Mouse (Mus musculus) C2C12 (cell line): Measurements from ENCODE around the gene Trpm4.

ENCODE experiments used
- CEBPB ChIP-seq: IDR thresholded peaks from one replicate; pipeline ENCODE4 v1.6.1; 2011; ENCODE audit warnings: low read depth, mild to moderate bottlenecking, control low read depth, moderate library complexity
- CTCF ChIP-seq: IDR thresholded peaks from one replicate; pipeline ENCODE4 v1.5.1; 2011; ENCODE audit not compliant: control insufficient read depth, insufficient read depth, insufficient read length
- FOSL1 ChIP-seq: IDR thresholded peaks from one replicate; pipeline ENCODE4 v1.8.0; 2011; ENCODE audit warnings: mild to moderate bottlenecking, low read length; ENCODE audit not compliant: poor library complexity, insufficient read depth, severe bottlenecking
- MAX ChIP-seq: IDR thresholded peaks from one replicate; pipeline ENCODE4 v1.6.1; 2011; ENCODE audit warnings: mild to moderate bottlenecking, control low read depth
- MYOD1 ChIP-seq: IDR thresholded peaks from one replicate; pipeline ENCODE4 v1.6.1; 2011; ENCODE audit warnings: low read depth; ENCODE audit not compliant: control insufficient read depth, insufficient read length
- MYOG ChIP-seq: IDR thresholded peaks from one replicate; pipeline ENCODE4 v1.6.1; 2011; ENCODE audit not compliant: control insufficient read depth, insufficient read length; ENCODE audit errors: extremely low read depth
- USF1 ChIP-seq: IDR thresholded peaks from one replicate; pipeline ENCODE4 v1.6.1; 2011; ENCODE audit warnings: low read depth, mild to moderate bottlenecking, control low read depth, moderate library complexity

GRCm38 (mm10) chr7:45259281-45259680 lies 74.3 kb downstream of the Trpm4 start:
- TF ChIP-seq CTCF = no peak
- TF ChIP-seq FOSL1 = no peak
- TF ChIP-seq CEBPB = no peak
- TF ChIP-seq MYOD1 = no peak
- no peak for TF ChIP-seq MYOG
- no peak for TF ChIP-seq MAX
- TF ChIP-seq USF1 = no peak
